Mouse (Mus musculus): ENCODE data around the gene Clnk. TPM values are rescaled to one million over a fixed set of nuclear protein-coding genes. Genes with fewer than 3 reads are reported as not detected.

Gene Clnk
- polyA plus RNA-seq, 1 experiment from 2014 or later, result not detected

DNA sequence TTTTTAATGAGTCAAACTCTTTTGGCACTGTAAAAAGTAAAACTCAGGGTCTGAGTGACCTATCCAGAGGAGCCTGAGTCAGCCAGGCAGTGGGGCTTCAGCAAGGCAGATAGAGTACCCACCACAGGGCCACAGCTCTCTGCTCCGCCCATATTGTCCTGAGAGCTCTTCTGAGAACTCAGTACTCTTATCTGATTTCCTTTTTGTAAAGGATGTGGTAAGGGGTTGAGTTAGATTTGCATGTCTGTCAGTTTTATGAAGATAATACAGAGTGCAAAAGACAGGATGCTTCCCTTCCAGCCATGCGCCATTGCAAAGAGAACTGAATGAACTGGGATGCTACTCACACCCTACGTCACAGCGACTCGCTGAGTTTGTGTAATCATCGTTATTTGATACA, 12.0 kb downstream of the Clnk start:
- H3K4me1 ChIP-seq (ENCODE audit: control insufficient read depth, insufficient read depth, low read length), result no peaks in the 10 kb centered on the region
- H3K9ac ChIP-seq (ENCODE audit: low read length), result no peak overlapping the region
- no peaks in the 10 kb centered on the region for H3K27me3 ChIP-seq (ENCODE audit: control insufficient read depth, insufficient read depth, low read length)
- H3K27ac ChIP-seq (ENCODE audit: low read depth, low read length), result no peak overlapping the region
- no peaks in the 10 kb centered on the region for H3K36me3 ChIP-seq (ENCODE audit: control insufficient read depth, insufficient read depth, low read length)
- no peak overlapping the region for H3K4me2 ChIP-seq (ENCODE audit: low read depth)
- WGBS, result 92% methylated on average over 6 of the region's 6 CpGs
- DNase-seq (ENCODE audit: low spot score) (no peak), ATAC-seq (ENCODE audit: insufficient read depth, low FRiP score, low TSS enrichment) (no peak)
- H3K9me3 ChIP-seq (ENCODE audit: control insufficient read depth, low read length), result no peaks in the 10 kb centered on the region
- H3K4me3 ChIP-seq (ENCODE audit: low read depth, low read length), result no peak overlapping the region

DNA sequence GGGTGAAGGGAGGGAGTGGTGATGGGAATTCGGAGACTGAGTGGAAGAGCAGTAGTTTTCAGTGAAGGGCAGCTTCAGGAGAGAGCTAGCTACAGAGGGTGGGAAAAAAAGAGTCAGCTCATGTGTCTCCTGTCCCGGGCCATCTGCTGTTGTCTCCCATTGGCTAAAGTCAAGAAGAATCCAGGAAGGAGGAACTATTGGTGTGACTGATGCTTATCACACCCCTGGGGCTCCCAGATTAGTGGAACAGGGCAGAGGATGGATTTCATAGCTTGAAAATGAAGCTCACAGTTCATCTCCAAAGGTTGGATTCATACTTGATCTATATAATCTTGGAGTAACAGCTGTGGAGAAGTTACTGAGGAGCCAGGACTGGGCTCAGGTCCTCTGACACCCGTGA, 13.6 kb downstream of the Clnk start:
- H3K27ac ChIP-seq (ENCODE audit: low read depth, low read length), result no peak overlapping the region
- ATAC-seq (ENCODE audit: insufficient read depth, low FRiP score, low TSS enrichment) (no peak), DNase-seq (ENCODE audit: low spot score) (no peak)
- no peaks in the 10 kb centered on the region for H3K4me1 ChIP-seq (ENCODE audit: control insufficient read depth, insufficient read depth, low read length)
- no peak overlapping the region for H3K9ac ChIP-seq (ENCODE audit: low read length)
- H3K36me3 ChIP-seq (ENCODE audit: control insufficient read depth, insufficient read depth, low read length), result no peaks in the 10 kb centered on the region
- no peak overlapping the region for H3K4me3 ChIP-seq (ENCODE audit: low read depth, low read length)
- H3K4me2 ChIP-seq (ENCODE audit: low read depth), result no peak overlapping the region
- no peaks in the 10 kb centered on the region for H3K9me3 ChIP-seq (ENCODE audit: control insufficient read depth, low read length)
- H3K27me3 ChIP-seq (ENCODE audit: control insufficient read depth, insufficient read depth, low read length), result no peaks in the 10 kb centered on the region
- 74% methylated on average over 3 of the region's 3 CpGs for WGBS

DNA sequence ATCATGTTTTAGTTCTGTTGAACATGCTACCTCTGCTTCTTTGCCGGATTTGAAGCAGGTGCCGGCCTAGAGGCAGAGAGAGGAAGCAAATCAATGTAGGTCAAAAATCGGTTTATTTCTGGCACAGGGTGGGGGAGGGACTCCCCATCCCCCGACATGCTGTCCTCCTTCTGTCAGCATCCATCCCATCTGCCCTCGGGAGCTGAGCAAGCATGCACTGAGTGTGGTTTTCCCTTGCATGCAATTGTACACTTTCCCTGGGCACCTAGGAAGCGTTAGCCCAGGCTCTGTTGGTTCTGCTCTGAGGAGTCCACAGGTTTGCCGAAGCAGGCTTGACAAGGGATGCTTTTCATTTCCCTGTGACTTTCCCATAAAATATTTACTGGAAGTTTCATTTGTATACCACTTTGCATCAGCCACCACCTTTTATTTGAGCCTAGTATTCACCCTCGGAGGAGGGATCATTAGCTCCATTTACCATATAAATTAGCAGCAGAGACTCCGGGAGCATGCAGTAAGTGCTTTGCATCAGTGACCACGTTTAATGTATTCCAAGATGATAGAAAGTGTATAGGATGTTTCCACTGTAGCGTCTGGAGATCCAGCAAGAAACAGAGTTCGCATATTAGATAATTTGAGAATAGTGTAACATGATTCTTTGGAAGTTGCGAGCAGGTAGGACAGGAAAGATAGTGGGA, 14.2 kb downstream of the Clnk start:
- no peak; the same call in 1 of the 2 replicates for ATAC-seq (ENCODE audit: insufficient read depth, low FRiP score, low TSS enrichment)
- H3K27ac ChIP-seq (ENCODE audit: low read depth, low read length), result no peak overlapping the region

DNA sequence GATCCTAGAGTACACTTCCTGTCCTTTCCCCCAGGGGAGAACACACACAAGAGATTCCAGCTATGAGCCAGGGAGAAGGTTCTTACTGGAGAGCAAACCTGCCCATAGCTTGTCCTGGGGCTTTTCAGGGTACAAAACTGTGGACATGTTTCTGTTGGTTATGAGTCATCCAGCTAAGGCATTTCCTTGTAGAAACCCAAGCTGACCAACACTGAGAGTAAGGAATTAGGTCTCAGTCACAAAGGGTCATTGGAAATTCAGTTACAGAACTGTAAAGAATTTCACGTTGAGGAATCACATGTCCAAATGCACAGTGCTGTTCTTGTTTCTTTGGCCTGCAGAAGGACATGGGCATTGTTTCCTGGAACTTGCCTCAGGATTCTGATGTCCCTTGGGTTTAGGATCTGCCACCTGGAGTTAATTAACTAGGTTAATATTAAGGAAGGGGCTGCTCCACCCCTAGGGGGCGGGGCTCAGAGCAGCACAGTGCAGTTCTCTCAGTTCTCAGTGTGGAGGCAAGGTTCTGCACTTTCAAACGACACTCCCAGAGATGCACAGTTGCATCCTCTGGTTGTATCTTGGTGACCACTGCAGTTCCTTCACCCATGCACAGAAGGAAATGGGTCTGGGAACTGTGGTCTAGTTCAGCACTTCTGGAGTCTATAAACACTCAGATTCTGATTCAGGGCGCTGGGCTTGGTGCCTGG, 18.4 kb downstream of the Clnk start:
- Histone ChIP-seq H3K4me1 (ENCODE audit: control insufficient read depth, insufficient read depth, low read length) (no peaks in the 10 kb centered on the region), H3K9ac (ENCODE audit: low read length) (no peak overlapping the region), H3K36me3 (ENCODE audit: control insufficient read depth, insufficient read depth, low read length) (no peaks in the 10 kb centered on the region), H3K27ac (ENCODE audit: low read depth, low read length) (no peak overlapping the region), H3K27me3 (ENCODE audit: control insufficient read depth, insufficient read depth, low read length) (no peaks in the 10 kb centered on the region), H3K9me3 (ENCODE audit: control insufficient read depth, low read length) (no peaks in the 10 kb centered on the region), H3K4me3 (ENCODE audit: low read depth, low read length) (no peak overlapping the region), H3K4me2 (ENCODE audit: low read depth) (no peak overlapping the region)
- ATAC-seq (ENCODE audit: insufficient read depth, low FRiP score, low TSS enrichment), result no peak
- DNase-seq (ENCODE audit: low spot score), result no peak
- WGBS, result 59% methylated on average over 4 of the region's 4 CpGs

More for the DNA sequence above, 14.2 kb downstream of the Clnk start:
- H3K27me3 ChIP-seq (ENCODE audit: control insufficient read depth, insufficient read depth, low read length), result no peaks in the 10 kb centered on the region
- H3K9me3 ChIP-seq (ENCODE audit: control insufficient read depth, low read length), result no peaks in the 10 kb centered on the region
- 72% methylated on average over 13 of the region's 13 CpGs for WGBS
- H3K9ac ChIP-seq (ENCODE audit: low read length), result no peak overlapping the region
- H3K36me3 ChIP-seq (ENCODE audit: control insufficient read depth, insufficient read depth, low read length), result no peaks in the 10 kb centered on the region
- no peaks in the 10 kb centered on the region for H3K4me1 ChIP-seq (ENCODE audit: control insufficient read depth, insufficient read depth, low read length)
- H3K4me2 ChIP-seq (ENCODE audit: low read depth), result no peak overlapping the region
- DNase-seq (ENCODE audit: low spot score), result no peak
- no peak overlapping the region for H3K4me3 ChIP-seq (ENCODE audit: low read depth, low read length)

DNA sequence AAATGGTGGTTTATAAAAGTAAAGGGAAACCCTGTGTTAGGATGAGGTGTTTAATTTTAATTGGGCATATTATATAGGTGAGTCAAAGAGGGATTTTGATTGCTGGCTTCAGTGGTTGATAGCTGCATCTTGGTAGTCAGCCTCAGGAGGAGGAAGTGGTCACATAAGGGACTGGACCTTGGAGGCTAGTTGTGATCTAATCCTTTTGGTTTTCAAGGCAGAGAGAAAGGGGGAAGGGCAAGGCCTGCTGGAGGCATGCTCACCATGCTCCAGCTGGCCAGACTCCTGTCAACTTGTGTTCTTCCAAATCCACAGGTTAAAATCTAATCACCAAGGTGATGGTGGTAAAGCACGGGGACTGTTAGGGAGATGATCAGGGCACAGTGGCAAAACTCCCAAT, 19.0 kb downstream of the Clnk start:
- DNase-seq (ENCODE audit: low spot score), result no peak
- no peak overlapping the region for H3K4me2 ChIP-seq (ENCODE audit: low read depth)
- no peak for ATAC-seq (ENCODE audit: insufficient read depth, low FRiP score, low TSS enrichment)
- no peaks in the 10 kb centered on the region for H3K36me3 ChIP-seq (ENCODE audit: control insufficient read depth, insufficient read depth, low read length)
- WGBS, result 94% methylated on average over 1 of the region's 1 CpGs
- H3K9me3 ChIP-seq (ENCODE audit: control insufficient read depth, low read length), result no peaks in the 10 kb centered on the region
- no peak overlapping the region for H3K9ac ChIP-seq (ENCODE audit: low read length)
- no peaks in the 10 kb centered on the region for H3K27me3 ChIP-seq (ENCODE audit: control insufficient read depth, insufficient read depth, low read length)
- no peak overlapping the region for H3K4me3 ChIP-seq (ENCODE audit: low read depth, low read length)
- H3K27ac ChIP-seq (ENCODE audit: low read depth, low read length), result no peak overlapping the region
- H3K4me1 ChIP-seq (ENCODE audit: control insufficient read depth, insufficient read depth, low read length), result no peaks in the 10 kb centered on the region

DNA sequence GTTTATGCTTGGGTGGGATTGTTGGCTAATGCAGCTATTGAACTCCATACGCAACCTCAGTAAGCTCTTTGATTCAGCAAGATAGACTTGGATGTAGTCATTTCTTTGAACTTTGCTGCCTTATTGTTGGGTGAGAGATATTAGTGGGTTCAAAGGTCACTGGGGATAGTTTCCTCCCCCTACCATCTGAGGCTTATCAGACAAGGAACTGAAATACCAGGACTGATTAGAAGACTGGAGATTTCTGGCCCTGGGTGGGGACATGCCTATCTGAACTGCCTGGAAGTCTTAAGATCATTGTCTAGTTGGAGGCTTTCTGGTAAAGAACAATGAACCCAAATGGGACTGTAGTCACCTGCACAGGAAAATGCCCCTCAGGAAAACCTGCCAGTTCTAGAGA, 26.4 kb downstream of the Clnk start:
- ATAC-seq (ENCODE audit: insufficient read depth, low FRiP score, low TSS enrichment) (no peak), DNase-seq (ENCODE audit: low spot score) (no peak)
- H3K4me2 ChIP-seq (ENCODE audit: low read depth), result no peak overlapping the region
- no peaks in the 10 kb centered on the region for H3K36me3 ChIP-seq (ENCODE audit: control insufficient read depth, insufficient read depth, low read length)
- H3K27ac ChIP-seq (ENCODE audit: low read depth, low read length), result no peak overlapping the region
- WGBS, result 96% methylated on average over 1 of the region's 1 CpGs
- no peaks in the 10 kb centered on the region for H3K4me1 ChIP-seq (ENCODE audit: control insufficient read depth, insufficient read depth, low read length)
- no peaks in the 10 kb centered on the region for H3K9me3 ChIP-seq (ENCODE audit: control insufficient read depth, low read length)
- no peak overlapping the region for H3K9ac ChIP-seq (ENCODE audit: low read length)
- H3K27me3 ChIP-seq (ENCODE audit: control insufficient read depth, insufficient read depth, low read length), result no peaks in the 10 kb centered on the region
- H3K4me3 ChIP-seq (ENCODE audit: low read depth, low read length), result no peak overlapping the region

DNA sequence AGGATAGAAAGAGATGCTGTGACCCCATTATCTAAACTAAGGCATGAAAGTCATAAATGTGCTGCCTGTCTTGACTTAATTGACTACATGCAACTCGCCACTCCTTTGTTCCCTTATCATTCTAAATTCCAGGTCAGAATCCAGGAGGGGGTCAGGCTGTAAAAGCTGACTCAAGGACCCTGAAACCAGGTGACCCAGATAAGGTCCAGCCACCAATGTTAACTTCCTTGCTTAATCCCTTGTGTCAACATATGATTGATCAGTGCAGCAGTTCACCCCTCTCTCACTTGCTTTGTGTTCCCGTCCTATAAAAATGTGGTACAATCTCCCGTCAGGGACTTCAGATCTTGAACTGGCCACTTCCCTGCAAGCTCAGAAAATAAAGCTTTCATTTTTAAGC, 31.1 kb downstream of the Clnk start:
- Histone ChIP-seq H3K9me3 (ENCODE audit: control insufficient read depth, low read length) (no peaks in the 10 kb centered on the region), H3K36me3 (ENCODE audit: control insufficient read depth, insufficient read depth, low read length) (no peaks in the 10 kb centered on the region), H3K4me1 (ENCODE audit: control insufficient read depth, insufficient read depth, low read length) (no peaks in the 10 kb centered on the region), H3K9ac (ENCODE audit: low read length) (no peak overlapping the region), H3K4me3 (ENCODE audit: low read depth, low read length) (no peak overlapping the region), H3K27ac (ENCODE audit: low read depth, low read length) (no peak overlapping the region), H3K27me3 (ENCODE audit: control insufficient read depth, insufficient read depth, low read length) (no peaks in the 10 kb centered on the region), H3K4me2 (ENCODE audit: low read depth) (no peak overlapping the region)
- WGBS, result 35% methylated on average over 3 of the region's 3 CpGs
- ATAC-seq (ENCODE audit: insufficient read depth, low FRiP score, low TSS enrichment) (no peak), DNase-seq (ENCODE audit: low spot score) (no peak)

DNA sequence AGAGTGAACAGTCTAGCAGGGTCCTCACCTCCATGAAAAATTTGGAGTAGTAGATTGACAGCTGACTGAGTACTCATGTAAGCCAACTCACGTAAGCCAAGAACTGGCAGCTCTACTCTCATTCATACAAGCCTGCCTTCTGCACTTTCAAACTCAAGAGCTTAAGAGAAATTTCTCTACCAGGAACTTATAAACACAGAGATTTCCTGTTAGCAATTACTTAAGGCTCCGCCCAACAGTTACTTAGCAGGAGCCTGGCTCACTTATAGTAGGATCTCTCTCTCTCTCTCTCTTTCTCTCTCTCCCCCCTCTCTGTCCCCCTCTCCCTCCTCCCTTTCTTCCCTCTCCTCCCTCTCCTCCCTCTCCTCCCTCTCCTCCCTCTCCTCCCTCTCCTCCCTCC, 32.3 kb downstream of the Clnk start:
- DNase-seq (ENCODE audit: low spot score), result no peak
- Histone ChIP-seq H3K27ac (ENCODE audit: low read depth, low read length) (no peak overlapping the region), H3K4me3 (ENCODE audit: low read depth, low read length) (no peak overlapping the region), H3K36me3 (ENCODE audit: control insufficient read depth, insufficient read depth, low read length) (no peaks in the 10 kb centered on the region), H3K9me3 (ENCODE audit: control insufficient read depth, low read length) (no peaks in the 10 kb centered on the region), H3K4me1 (ENCODE audit: control insufficient read depth, insufficient read depth, low read length) (no peaks in the 10 kb centered on the region), H3K27me3 (ENCODE audit: control insufficient read depth, insufficient read depth, low read length) (no peaks in the 10 kb centered on the region), H3K9ac (ENCODE audit: low read length) (no peak overlapping the region), H3K4me2 (ENCODE audit: low read depth) (no peak overlapping the region)
- ATAC-seq (ENCODE audit: insufficient read depth, low FRiP score, low TSS enrichment), result no peak
- 91% methylated on average over 2 of the region's 2 CpGs for WGBS

DNA sequence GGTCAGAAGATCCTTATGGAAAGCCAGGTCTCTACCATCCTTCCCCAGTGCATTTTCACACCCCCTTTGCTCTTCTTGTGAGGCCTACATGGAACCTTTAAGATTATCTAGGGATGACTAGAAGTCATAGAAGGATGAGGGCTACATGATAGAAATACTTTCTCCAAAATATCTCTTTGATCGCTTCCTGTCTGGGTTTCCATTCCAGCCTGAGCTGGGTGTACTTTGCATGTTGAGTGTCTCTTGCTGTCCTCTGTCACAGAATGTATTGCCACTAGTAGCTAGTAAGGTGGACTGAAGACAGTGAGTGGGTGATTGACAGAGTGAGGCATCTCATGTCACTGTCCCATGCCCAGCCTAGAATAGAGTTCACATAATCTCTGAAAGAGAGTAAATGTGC, 36.6 kb downstream of the Clnk start:
- no peak overlapping the region for H3K4me2 ChIP-seq (ENCODE audit: low read depth)
- no peak overlapping the region for H3K4me3 ChIP-seq (ENCODE audit: low read depth, low read length)
- ATAC-seq (ENCODE audit: insufficient read depth, low FRiP score, low TSS enrichment) (no peak), DNase-seq (ENCODE audit: low spot score) (no peak)
- no peak overlapping the region for H3K9ac ChIP-seq (ENCODE audit: low read length)
- no peaks in the 10 kb centered on the region for H3K4me1 ChIP-seq (ENCODE audit: control insufficient read depth, insufficient read depth, low read length)
- H3K27me3 ChIP-seq (ENCODE audit: control insufficient read depth, insufficient read depth, low read length), result no peaks in the 10 kb centered on the region
- no peaks in the 10 kb centered on the region for H3K9me3 ChIP-seq (ENCODE audit: control insufficient read depth, low read length)
- H3K36me3 ChIP-seq (ENCODE audit: control insufficient read depth, insufficient read depth, low read length), result no peaks in the 10 kb centered on the region
- 98% methylated on average over 1 of the region's 1 CpGs for WGBS
- H3K27ac ChIP-seq (ENCODE audit: low read depth, low read length), result no peak overlapping the region

Data from neural tube, embryonic 11.5 days (tissue).